Mouse (Mus musculus) heart, embryonic 12.5 days (tissue): ENCODE results near the gene Cdc42se1. TPM values are rescaled to one million over a fixed set of nuclear protein-coding genes. Genes with fewer than 3 reads are reported as not detected.

Source experiments
- polyA plus RNA-seq: library from polyadenylated mRNA; unstranded; fragments of >200 nt; fragmentation: Nextera tagmentation; extraction: Ambion mirVana; gene quantifications from 2 replicates; pipeline ENCODE4 v1.2.1, GENCODE M21; 2016

Gene Cdc42se1
- polyA plus RNA-seq, 1 experiment from 2014 or later = 62.1 TPM

Other genes with a start within 250 kb of the Cdc42se1 start
- gene Zfp687, start 213.3 kb upstream of the Cdc42se1 start, polyA plus RNA-seq = 23.2 and 25.6 TPM in 2 replicates
- gene Psmd4, start 186.1 kb upstream of the Cdc42se1 start, polyA plus RNA-seq = 199 and 214 TPM in 2 replicates
- 18.2 and 18.5 TPM in 2 replicates for gene Pip5k1a, start 121.8 kb upstream of the Cdc42se1 start, polyA plus RNA-seq
- 96.7 and 103 TPM in 2 replicates for gene Vps72, start 117.7 kb upstream of the Cdc42se1 start, polyA plus RNA-seq
- gene Tmod4, start 104.3 kb upstream of the Cdc42se1 start, polyA plus RNA-seq = 0.59 and 0.69 TPM in 2 replicates
- 48.6 and 52.7 TPM in 2 replicates for gene Scnm1, start 94.7 kb upstream of the Cdc42se1 start, polyA plus RNA-seq
- gene Lysmd1, start 94.6 kb upstream of the Cdc42se1 start, polyA plus RNA-seq = 8.1 and 9.1 TPM in 2 replicates
- 0.62 and 0.91 TPM in 2 replicates for gene Tnfaip8l2, start 86.4 kb upstream of the Cdc42se1 start, polyA plus RNA-seq
- gene Sema6c, start 68.3 kb upstream of the Cdc42se1 start, polyA plus RNA-seq = 3.6 and 5.5 TPM in 2 replicates
- 7.7 and 8.9 TPM in 2 replicates for gene Gabpb2, start 10.8 kb upstream of the Cdc42se1 start, polyA plus RNA-seq
- 12.8 and 13.6 TPM in 2 replicates for gene Mllt11, start 3.4 kb downstream of the Cdc42se1 start, polyA plus RNA-seq
- 0.53 and 0.64 TPM in 2 replicates for gene Gm128, start 12.9 kb downstream of the Cdc42se1 start, polyA plus RNA-seq
- gene Bnipl, start 22.5 kb downstream of the Cdc42se1 start, polyA plus RNA-seq = not detected in 2 replicates
- gene Mindy1, start 52.6 kb downstream of the Cdc42se1 start, polyA plus RNA-seq = 26.9 and 29.7 TPM in 2 replicates
- 29.5 and 31.7 TPM in 2 replicates for gene Prune1, start 53.3 kb downstream of the Cdc42se1 start, polyA plus RNA-seq
- gene Anxa9, start 78.4 kb downstream of the Cdc42se1 start, polyA plus RNA-seq = 1.2 and 1.7 TPM in 2 replicates
- 136 and 137 TPM in 2 replicates for gene Cers2, start 86.1 kb downstream of the Cdc42se1 start, polyA plus RNA-seq
- 29.7 and 30.9 TPM in 2 replicates for gene Setdb1, start 128.5 kb downstream of the Cdc42se1 start, polyA plus RNA-seq
- gene 4930558C23Rik, start 174.1 kb downstream of the Cdc42se1 start, polyA plus RNA-seq = not detected in 2 replicates
- 35.0 and 38.0 TPM in 2 replicates for gene Arnt, start 205.7 kb downstream of the Cdc42se1 start, polyA plus RNA-seq